Mouse (Mus musculus) ES-Bruce4 (cell line): ENCODE results near the gene Eif4g1. TPM values are rescaled to one million over a fixed set of nuclear protein-coding genes. Genes with fewer than 3 reads are reported as not detected.

ENCODE experiments used
- H3K27ac ChIP-seq: 2 replicates; pipeline ENCODE4 v1.5.1; 2012; ENCODE audit warnings: low read length, inconsistent platforms; ENCODE audit not compliant: insufficient read depth
- H3K27me3 ChIP-seq: 2 replicates; pipeline ENCODE4 v1.6.1; 2012; ENCODE audit warnings: mild to moderate bottlenecking, low read length, inconsistent platforms; ENCODE audit not compliant: control insufficient read depth, poor library complexity, insufficient read depth, severe bottlenecking
- H3K36me3 ChIP-seq: 2 replicates; pipeline ENCODE4 v1.6.1; 2012; ENCODE audit warnings: inconsistent platforms, mild to moderate bottlenecking, low read length, moderate library complexity; ENCODE audit not compliant: control insufficient read depth, poor library complexity, insufficient read depth, severe bottlenecking
- H3K4me1 ChIP-seq: one replicate; pipeline ENCODE4 v1.8.1; 2011; ENCODE audit warnings: low read length; ENCODE audit not compliant: control insufficient read depth, insufficient read depth
- H3K4me3 ChIP-seq: 2 replicates; pipeline ENCODE4 v1.5.1; 2011; ENCODE audit warnings: low read depth, mild to moderate bottlenecking, low read length
- H3K9ac ChIP-seq: 2 replicates; pipeline ENCODE4 v1.6.1; 2012; ENCODE audit warnings: low read depth, mild to moderate bottlenecking, inconsistent platforms; ENCODE audit not compliant: poor library complexity, severe bottlenecking
- H3K9me3 ChIP-seq: replicated peaks from 2 replicates; pipeline ENCODE4 v1.6.1; 2012; ENCODE audit warnings: mild to moderate bottlenecking, low read length, inconsistent platforms; ENCODE audit not compliant: control insufficient read depth, poor library complexity, insufficient read depth, severe bottlenecking
- CTCF ChIP-seq: IDR thresholded peaks from one replicate; pipeline ENCODE4 v1.8.1; 2011; ENCODE audit warnings: low read depth, low read length
- EP300 ChIP-seq: IDR thresholded peaks from 2 replicates; pipeline ENCODE4 v1.6.1; 2011; ENCODE audit warnings: low read depth, low read length; ENCODE audit not compliant: insufficient read depth
- POLR2A ChIP-seq: IDR thresholded peaks from one replicate; pipeline ENCODE4 v1.8.1; 2011; ENCODE audit warnings: low read length; ENCODE audit not compliant: insufficient read depth
- polyA plus RNA-seq: library from polyadenylated mRNA; stranded (reverse); fragments of >200 nt; gene quantifications from 2 replicates; pipeline ENCODE4 v1.2.4, GENCODE M21; 2011; ENCODE audit warnings: low read depth; ENCODE audit not compliant: missing spikeins, insufficient read depth, insufficient read length

Gene Eif4g1
- polyA plus RNA-seq, 1 experiment: 462 TPM

DNA sequence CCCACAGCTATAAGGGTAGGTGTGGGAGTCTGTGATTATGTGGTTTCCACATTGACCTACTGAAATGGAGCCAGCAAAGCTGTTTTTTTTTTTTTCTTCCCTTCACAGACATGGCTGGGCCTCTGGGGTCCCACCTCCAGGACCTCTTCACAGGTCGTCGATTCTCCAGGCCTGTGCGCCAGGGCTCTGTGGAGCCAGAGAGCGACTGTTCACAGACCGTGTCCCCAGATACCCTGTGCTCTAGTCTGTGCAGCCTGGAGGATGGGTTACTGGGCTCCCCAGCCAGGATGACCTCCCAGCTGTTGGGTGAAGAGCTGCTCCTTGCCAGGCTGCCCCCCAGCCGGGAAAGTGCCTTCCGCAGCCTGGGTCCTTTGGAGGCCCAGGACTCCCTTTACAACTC is 33.2 kb downstream of the Eif4g1 start:
- Histone ChIP-seq H3K9me3 (no peaks in the 10 kb centered on the region), H3K27me3 (no peaks in the 10 kb centered on the region), H3K36me3 (0 out of 2 replicates have a peak, but pooled peaks cover 5% of the 10 kb centered on the region), H3K4me1 (no peaks in the 10 kb centered on the region), H3K9ac (peak overlapping the region; percentile 54), H3K4me3 (peak overlapping the region; percentile 66), H3K27ac (peak overlapping the region; percentile 71; the same call in 1 of the 2 replicates)
- no peak for TF ChIP-seq POLR2A
- no peak for TF ChIP-seq CTCF
- no peak for TF ChIP-seq EP300

GRCm38 (mm10) chr16:20701729-20702521 is 33.8 kb downstream of the Eif4g1 start:
- Histone ChIP-seq H3K4me1 (no peaks in the 10 kb centered on the region), H3K27me3 (no peaks in the 10 kb centered on the region), H3K9me3 (no peaks in the 10 kb centered on the region), H3K27ac (peak overlapping the region; percentile 71), H3K9ac (peak overlapping the region; percentile 54), H3K36me3 (0 out of 2 replicates have a peak, but pooled peaks cover 5% of the 10 kb centered on the region), H3K4me3 (peak overlapping the region; percentile 66)
- TF ChIP-seq EP300: no peak
- no peak for TF ChIP-seq CTCF
- no peak for TF ChIP-seq POLR2A

GRCm38 (mm10) chr16:20702522-20702893 is 34.4 kb downstream of the Eif4g1 start:
- H3K27me3 ChIP-seq: no peaks in the 10 kb centered on the region
- TF ChIP-seq CTCF (peak; percentile 65), EP300 (no peak)
- H3K4me1 ChIP-seq: no peaks in the 10 kb centered on the region
- peak overlapping the region; percentile 54 for H3K9ac ChIP-seq
- H3K36me3 ChIP-seq: 0 out of 2 replicates have a peak, but pooled peaks cover 5% of the 10 kb centered on the region
- H3K9me3 ChIP-seq: no peaks in the 10 kb centered on the region
- peak overlapping the region; percentile 71 for H3K27ac ChIP-seq
- peak overlapping the region; percentile 66 for H3K4me3 ChIP-seq

DNA sequence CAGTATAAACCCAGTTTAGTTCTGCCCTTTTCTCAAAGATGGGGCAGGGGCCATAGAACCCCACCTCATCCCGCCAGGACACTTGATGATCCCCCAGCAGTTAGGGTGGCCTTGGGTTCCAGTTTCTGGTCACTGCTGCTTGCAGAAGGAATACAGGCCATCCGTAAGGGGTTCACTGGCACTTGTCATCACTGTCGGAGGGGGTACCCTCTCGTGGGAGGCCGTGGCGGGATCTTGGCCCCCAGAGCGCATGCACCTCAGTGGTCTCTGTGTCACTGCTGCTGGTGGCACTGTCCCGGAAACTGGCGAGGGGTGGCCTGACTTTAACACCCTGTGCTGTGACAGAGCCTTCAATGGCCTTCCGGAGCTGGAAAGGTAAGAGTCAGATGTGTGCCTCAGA is 35.0 kb downstream of the Eif4g1 start:
- TF ChIP-seq EP300 (no peak), POLR2A (no peak), CTCF (no peak)
- no peaks in the 10 kb centered on the region for H3K9me3 ChIP-seq
- H3K36me3 ChIP-seq: 0 out of 2 replicates have a peak, but pooled peaks cover 5% of the 10 kb centered on the region
- no peaks in the 10 kb centered on the region for H3K27me3 ChIP-seq
- no peak overlapping the region for H3K4me3 ChIP-seq
- no peak overlapping the region for H3K27ac ChIP-seq
- no peak overlapping the region for H3K9ac ChIP-seq
- no peaks in the 10 kb centered on the region for H3K4me1 ChIP-seq

DNA sequence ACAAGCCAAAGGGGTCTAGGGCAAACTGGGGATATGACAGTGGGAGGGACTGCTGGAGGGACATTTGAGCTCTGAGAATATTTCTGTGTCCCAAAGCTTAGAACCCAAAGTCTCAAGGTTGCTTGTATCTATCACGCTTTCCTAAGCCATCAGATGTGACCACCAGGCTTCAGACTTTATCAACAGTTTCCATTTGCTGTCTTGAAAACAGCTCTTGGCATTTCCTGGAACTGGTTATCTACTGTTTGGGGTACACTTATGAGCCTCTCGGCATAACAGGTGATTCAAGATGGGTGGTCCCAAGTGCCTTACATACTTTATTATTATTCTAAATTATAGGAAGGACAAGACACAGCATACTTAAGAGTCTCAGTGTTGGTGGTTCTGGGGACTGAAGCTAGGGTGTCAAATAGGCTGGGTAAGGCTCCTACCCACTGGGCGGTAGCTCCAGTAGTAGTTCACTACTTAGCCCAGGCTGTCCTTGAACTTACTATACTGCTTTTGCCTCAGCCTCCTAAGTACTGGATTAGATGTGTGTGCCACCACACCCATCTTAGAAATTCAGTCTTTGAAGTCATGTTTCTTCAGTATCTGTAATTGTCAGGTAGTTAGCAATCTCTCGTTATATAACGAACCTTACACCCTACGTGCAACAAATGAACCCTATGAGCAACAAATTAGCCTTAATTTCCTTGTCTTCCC is 35.7 kb downstream of the Eif4g1 start:
- H3K4me3 ChIP-seq: no peak overlapping the region
- TF ChIP-seq POLR2A: no peak
- TF ChIP-seq CTCF: no peak
- TF ChIP-seq EP300: no peak

DNA sequence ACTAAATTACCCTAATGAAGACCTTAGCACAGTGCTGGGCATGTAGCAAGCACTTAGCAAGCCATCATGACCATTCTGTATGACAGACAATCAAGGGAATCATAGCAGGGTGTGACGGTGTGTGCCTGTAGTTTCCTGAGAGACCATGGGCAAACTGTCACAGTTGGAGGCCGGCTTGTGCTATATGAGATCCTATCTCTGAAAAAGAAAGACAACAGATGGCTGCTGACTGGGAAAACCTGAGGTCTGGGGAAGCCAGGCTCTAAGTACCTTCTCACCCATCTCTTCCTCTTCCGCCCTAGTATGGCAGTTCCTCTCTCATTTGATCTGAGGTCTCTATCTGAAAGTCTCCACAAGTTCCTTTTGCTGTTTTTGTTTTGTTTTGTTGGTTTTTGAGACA is 37.7 kb downstream of the Eif4g1 start:
- Histone ChIP-seq H3K9me3 (no peaks in the 10 kb centered on the region), H3K4me3 (no peak overlapping the region), H3K27me3 (no peaks in the 10 kb centered on the region), H3K36me3 (0 out of 2 replicates have a peak, but pooled peaks cover 5% of the 10 kb centered on the region), H3K9ac (no peak overlapping the region), H3K27ac (no peak overlapping the region), H3K4me1 (no peaks in the 10 kb centered on the region)
- no peak for TF ChIP-seq CTCF
- TF ChIP-seq EP300: no peak
- TF ChIP-seq POLR2A: no peak

More for the DNA sequence above, 35.7 kb downstream of the Eif4g1 start:
- Histone ChIP-seq H3K27ac (no peak overlapping the region), H3K9me3 (no peaks in the 10 kb centered on the region), H3K9ac (no peak overlapping the region), H3K36me3 (0 out of 2 replicates have a peak, but pooled peaks cover 5% of the 10 kb centered on the region), H3K4me1 (no peaks in the 10 kb centered on the region), H3K27me3 (no peaks in the 10 kb centered on the region)
